ENCODE assay signal across 35 mouse cellular contexts in genomic region chr5:53432451-53432850, GRCm38 (mm10).
"Had no signal": no experiment of that assay in that cellular context is flagged by ENCODE, and none has a peak within 500 bp of the region (broad histone marks: within the 10 kb centered on the region; RNA-seq: fewer than 3 reads in every experiment).

No protein-coding gene starts in this region.

- H3K4me3 ChIP-seq: heart, embryonic 10.5 days; heart, embryonic 12.5 days; heart, embryonic 13.5 days; heart, embryonic 15.5 days; hindbrain, embryonic 10.5 days; hindbrain, embryonic 12.5 days; hindbrain, embryonic 13.5 days; hindbrain, embryonic 15.5 days; intestine, embryonic 15.5 days; kidney, embryonic 15.5 days; layer of hippocampus, adult 2 months; left cerebral cortex, adult 2 months had no signal

- H3K9me3 ChIP-seq: heart, embryonic 10.5 days; heart, embryonic 12.5 days; heart, embryonic 13.5 days; heart, embryonic 15.5 days; hindbrain, embryonic 10.5 days; hindbrain, embryonic 12.5 days; hindbrain, embryonic 13.5 days; hindbrain, embryonic 15.5 days; intestine, embryonic 15.5 days; kidney, embryonic 15.5 days had no signal

- H3K4me1 ChIP-seq: heart, embryonic 10.5 days; heart, embryonic 15.5 days; hindbrain, embryonic 10.5 days; hindbrain, embryonic 12.5 days; hindbrain, embryonic 13.5 days; hindbrain, embryonic 15.5 days; kidney, embryonic 15.5 days had no signal

- DNase-seq: heart, postnatal 10 days; heart, postnatal 14 days; heart, postnatal 36 days; heart, postnatal 4 days; kidney, adult 11 months; kidney, adult 18-20 months; kidney, adult 2 months; kidney, adult 8-10 months; kidney, adult 9 months; kidney, postnatal 10 days; kidney, postnatal 14 days; kidney, postnatal 25 days; kidney, postnatal 36 days; kidney, postnatal 4 days; layer of hippocampus, adult 9-11 months; layer of hippocampus, postnatal 36 days had no signal

- H3K36me3 ChIP-seq: heart, embryonic 10.5 days; heart, embryonic 12.5 days; heart, embryonic 13.5 days; heart, embryonic 15.5 days; hindbrain, embryonic 10.5 days; hindbrain, embryonic 12.5 days; hindbrain, embryonic 13.5 days; hindbrain, embryonic 15.5 days; intestine, embryonic 15.5 days; kidney, embryonic 15.5 days had no signal

- ATAC-seq: hindbrain, embryonic 16.5 days; hindbrain, postnatal 0 days; intestine, embryonic 15.5 days; intestine, embryonic 16.5 days; intestine, postnatal 0 days had no signal

- H3K9ac ChIP-seq: heart, embryonic 12.5 days; heart, embryonic 13.5 days; heart, embryonic 15.5 days; hindbrain, embryonic 12.5 days; hindbrain, embryonic 13.5 days; hindbrain, embryonic 14.5 days; hindbrain, embryonic 15.5 days; intestine, embryonic 15.5 days; kidney, embryonic 15.5 days had no signal

- H3K27ac ChIP-seq: heart, embryonic 10.5 days; heart, embryonic 13.5 days; heart, embryonic 15.5 days; hindbrain, embryonic 10.5 days; hindbrain, embryonic 12.5 days; hindbrain, embryonic 13.5 days; hindbrain, embryonic 14.5 days; hindbrain, embryonic 15.5 days; hindbrain, postnatal 0 days; intestine, embryonic 15.5 days; kidney, embryonic 15.5 days; kidney, postnatal 0 days; layer of hippocampus, adult 2 months; left cerebral cortex, adult 2 months had no signal

- H3K27me3 ChIP-seq: heart, embryonic 12.5 days; heart, embryonic 13.5 days; heart, embryonic 15.5 days; hindbrain, embryonic 12.5 days; hindbrain, embryonic 13.5 days; hindbrain, embryonic 15.5 days; intestine, embryonic 15.5 days; kidney, embryonic 15.5 days had no signal

- H3K4me2 ChIP-seq: heart, embryonic 11.5 days; heart, embryonic 12.5 days; heart, embryonic 13.5 days; heart, embryonic 15.5 days; hindbrain, embryonic 12.5 days; hindbrain, embryonic 13.5 days; hindbrain, embryonic 14.5 days; hindbrain, embryonic 15.5 days; intestine, embryonic 15.5 days; kidney, embryonic 15.5 days had no signal
